Mouse (Mus musculus) leukemia stem cell, adult 10-12 weeks (primary cell): ENCODE results near the gene Rassf10. TPM values are rescaled to one million over a fixed set of nuclear protein-coding genes. Genes with fewer than 3 reads are reported as not detected.

Experiments
- polyA plus RNA-seq: library from polyadenylated mRNA; stranded (reverse); fragments of >175 nt; gene quantifications from 2 replicates; pipeline ENCODE4 v1.2.3, GENCODE M21; 2012; ENCODE audit warnings: low replicate concordance

Gene Rassf10
- polyA plus RNA-seq = not detected in 2 replicates

GRCm38 (mm10) chr7:112953777-112954291 lies at the start of gene Rassf10:
TSS of gene Rassf10 (plus strand) at chr7:112953962.

